Mouse (Mus musculus) liver, adult 2 months (tissue): Measurements from ENCODE around the gene Pate1. TPM values are rescaled to one million over a fixed set of nuclear protein-coding genes. Genes with fewer than 3 reads are reported as not detected.

ENCODE experiments used
- DNase-seq: peaks from one replicate; pipeline ENCODE4 v3.0.0-alpha.2; 2011; ENCODE audit warnings: low read depth, low spot score; ENCODE audit errors: extremely low read depth
- H3K27ac ChIP-seq: fragments of 200-500 bp; replicated peaks from 2 replicates; pipeline ENCODE4 v1.5.1; 2012; ENCODE audit warnings: low read depth, mild to moderate bottlenecking, control low read depth, inconsistent platforms, low read length; ENCODE audit not compliant: insufficient read depth
- H3K27me3 ChIP-seq: fragments of 200-500 bp; 2 replicates; pipeline ENCODE4 v1.6.1; 2012; ENCODE audit warnings: mild to moderate bottlenecking, moderate library complexity, low read length, inconsistent platforms; ENCODE audit not compliant: control insufficient read depth, insufficient read depth
- H3K36me3 ChIP-seq: fragments of 200-500 bp; 2 replicates; pipeline ENCODE4 v1.6.1; 2012; ENCODE audit warnings: low read length, inconsistent platforms; ENCODE audit not compliant: control insufficient read depth, insufficient read depth
- H3K4me1 ChIP-seq: fragments of 200-500 bp; 2 replicates; pipeline ENCODE4 v1.6.1; 2011; ENCODE audit warnings: low read length; ENCODE audit not compliant: control insufficient read depth, insufficient read depth
- H3K4me3 ChIP-seq: fragments of 200-500 bp; 2 replicates; pipeline ENCODE4 v1.5.1; 2011; ENCODE audit warnings: low read depth, mild to moderate bottlenecking, control low read depth, low read length, moderate library complexity; ENCODE audit not compliant: insufficient read depth
- H3K79me2 ChIP-seq: fragments of 200-500 bp; 2 replicates; pipeline ENCODE4 v1.6.1; 2012; ENCODE audit warnings: inconsistent platforms, mild to moderate bottlenecking, low read length, moderate library complexity; ENCODE audit not compliant: control insufficient read depth, insufficient read depth
- H3K9ac ChIP-seq: fragments of 200-500 bp; 2 replicates; pipeline ENCODE4 v1.6.1; 2012; ENCODE audit warnings: low read depth, mild to moderate bottlenecking, control low read depth, inconsistent platforms, low read length
- CTCF ChIP-seq: fragments of 200-500 bp; IDR thresholded peaks from 2 replicates; pipeline ENCODE4 v1.5.1; 2011; ENCODE audit warnings: low read depth, low read length, control low read depth
- POLR2A ChIP-seq: fragments of 200-500 bp; IDR thresholded peaks from 2 replicates; pipeline ENCODE4 v1.6.1; 2011; ENCODE audit warnings: low read length, control low read depth; ENCODE audit not compliant: insufficient read depth; ENCODE audit errors: extremely low read depth
- WGBS: fragments of 180-500 bp; shearing (Covaris S2); methylation state at CpG from one replicate; pipeline ENCODE4 v1.1.7; 2018; 5-methylcytosine and 5-hydroxymethylcytosine counted together
- polyA plus RNA-seq: library from polyadenylated mRNA; depleted of rRNA; stranded (reverse); fragments of >200 nt; gene quantifications from 2 replicates; pipeline ENCODE4 v1.2.3, GENCODE M21; 2012; rRNA removed
- total RNA-seq: library from RNA; depleted of rRNA; stranded (reverse); fragments of >200 nt; gene quantifications from 2 replicates; pipeline ENCODE4 v1.2.3, GENCODE M21; 2014; rRNA removed

The Pate1 gene
- total RNA-seq, result not detected in 2 replicates
- not detected in 2 replicates for polyA plus RNA-seq

GRCm38 (mm10) chr9:35687013-35687412, at the start of gene Pate1:
TSS of gene Pate1 (minus strand) at chr9:35687390.
- 15% methylated on average over 1 of the region's 1 CpGs for WGBS

GRCm38 (mm10) chr9:35707265-35707664, 20.1 kb upstream of the Pate1 start:
- H3K9ac ChIP-seq, result no peak overlapping the region
- DNase-seq, result no peak

More at GRCm38 (mm10) chr9:35687013-35687412, at the start of gene Pate1:
- no peak for TF ChIP-seq CTCF
- no peak for TF ChIP-seq POLR2A
- no peak within 1 kb of the TSS for H3K27ac ChIP-seq
- no peaks in the 10 kb centered on the region for H3K36me3 ChIP-seq
- DNase-seq, result no peak
- H3K79me2 ChIP-seq, result no peaks in the 10 kb centered on the region
- no peaks in the 10 kb centered on the region for H3K4me1 ChIP-seq
- H3K27me3 ChIP-seq, result no peaks in the 10 kb centered on the region
- no peak within 1 kb of the TSS for H3K9ac ChIP-seq
- no peak within 1 kb of the TSS for H3K4me3 ChIP-seq

GRCm38 (mm10) chr9:35691924-35692323, 4.7 kb upstream of the Pate1 start:
- Histone ChIP-seq H3K4me1 (no peaks in the 10 kb centered on the region), H3K4me3 (no peak overlapping the region), H3K27me3 (no peaks in the 10 kb centered on the region), H3K9ac (no peak overlapping the region), H3K36me3 (no peaks in the 10 kb centered on the region), H3K27ac (no peak overlapping the region), H3K79me2 (no peaks in the 10 kb centered on the region)
- TF ChIP-seq CTCF, result no peak
- no peak for TF ChIP-seq POLR2A
- no peak for DNase-seq

More at GRCm38 (mm10) chr9:35707265-35707664, 20.1 kb upstream of the Pate1 start:
- H3K27ac ChIP-seq, result no peak overlapping the region
- no peak for TF ChIP-seq CTCF
- TF ChIP-seq POLR2A, result no peak
- H3K36me3 ChIP-seq, result no peaks in the 10 kb centered on the region
- no peaks in the 10 kb centered on the region for H3K27me3 ChIP-seq
- H3K79me2 ChIP-seq, result no peaks in the 10 kb centered on the region
- H3K4me3 ChIP-seq, result no peak overlapping the region
- H3K4me1 ChIP-seq, result no peaks in the 10 kb centered on the region

GRCm38 (mm10) chr9:35673557-35673956, 13.6 kb downstream of the Pate1 start:
- no peak for TF ChIP-seq POLR2A
- TF ChIP-seq CTCF, result no peak
- Histone ChIP-seq H3K9ac (no peak overlapping the region), H3K36me3 (no peaks in the 10 kb centered on the region), H3K79me2 (no peaks in the 10 kb centered on the region), H3K4me3 (no peak overlapping the region), H3K4me1 (no peaks in the 10 kb centered on the region), H3K27me3 (no peaks in the 10 kb centered on the region), H3K27ac (no peak overlapping the region)
- WGBS, result 74% methylated on average over 2 of the region's 2 CpGs
- no peak for DNase-seq

- Histone ChIP-seq H3K27ac (no peak within 1 kb of the TSS), H3K79me2 (no peaks in the 10 kb centered on the region), H3K27me3 (no peaks in the 10 kb centered on the region), H3K36me3 (no peaks in the 10 kb centered on the region), H3K4me3 (no peak within 1 kb of the TSS), H3K9ac (no peak within 1 kb of the TSS), H3K4me1 (no peaks in the 10 kb centered on the region)
- no peak for TF ChIP-seq CTCF
- no peak for TF ChIP-seq POLR2A
- WGBS, result 59% methylated on average over 1 of the region's 1 CpGs
- no peak for DNase-seq
These were observed 39.1 kb downstream of the Pate1 start, which contains the start of gene Pate3 for GRCm38 (mm10) chr9:35648102-35648501. TSS of gene Pate3 (minus strand) at chr9:35648202.

Other genes with a start within 250 kb of the Pate1 start
- not detected in 2 replicates for gene Gm1113, start 169.1 kb downstream of the Pate1 start, total RNA-seq
- not detected in 2 replicates for gene Gm1113, start 169.1 kb downstream of the Pate1 start, polyA plus RNA-seq
- gene Ddx25, start 128.9 kb downstream of the Pate1 start, total RNA-seq, result under 0.01 TPM in 1 of 2 replicates, not detected in the other
- gene Ddx25, start 128.9 kb downstream of the Pate1 start, polyA plus RNA-seq, result 0.01 and 0.05 TPM in 2 replicates
- gene Pus3, start 128.8 kb downstream of the Pate1 start, total RNA-seq, result 5.3 and 6.0 TPM in 2 replicates
- 0.96 and 1.3 TPM in 2 replicates for gene Pus3, start 128.8 kb downstream of the Pate1 start, polyA plus RNA-seq
- not detected in 2 replicates for gene Pate2, start 117.1 kb downstream of the Pate1 start, total RNA-seq
- gene Pate2, start 117.1 kb downstream of the Pate1 start, polyA plus RNA-seq, result 0.06 TPM in 1 of 2 replicates, not detected in the other
- gene Hyls1, start 117.0 kb downstream of the Pate1 start, total RNA-seq, result 1.4 and 1.9 TPM in 2 replicates
- gene Hyls1, start 117.0 kb downstream of the Pate1 start, polyA plus RNA-seq, result 0.36 and 0.50 TPM in 2 replicates
- not detected in 2 replicates for gene Pate4, start 75.4 kb downstream of the Pate1 start, total RNA-seq
- gene Pate4, start 75.4 kb downstream of the Pate1 start, polyA plus RNA-seq, result not detected in 2 replicates
- gene Pate3, start 39.2 kb downstream of the Pate1 start, total RNA-seq, result not detected in 2 replicates
- gene Pate3, start 39.2 kb downstream of the Pate1 start, polyA plus RNA-seq, result not detected in 2 replicates
- not detected in 2 replicates for gene Gm17677, start 53.7 kb upstream of the Pate1 start, total RNA-seq
- gene Gm17677, start 53.7 kb upstream of the Pate1 start, polyA plus RNA-seq, result not detected in 2 replicates
- not detected in 2 replicates for gene Gm17727, start 90.7 kb upstream of the Pate1 start, total RNA-seq
- not detected in 2 replicates for gene Gm17727, start 90.7 kb upstream of the Pate1 start, polyA plus RNA-seq
- not detected in 2 replicates for gene Gm27235, start 102.7 kb upstream of the Pate1 start, total RNA-seq
- not detected in 2 replicates for gene Gm27235, start 102.7 kb upstream of the Pate1 start, polyA plus RNA-seq
- not detected in 2 replicates for gene D730048I06Rik, start 102.7 kb upstream of the Pate1 start, total RNA-seq
- not detected in 2 replicates for gene D730048I06Rik, start 102.7 kb upstream of the Pate1 start, polyA plus RNA-seq
- gene 9230110F15Rik, start 156.8 kb upstream of the Pate1 start, total RNA-seq, result not detected in 2 replicates
- gene 9230110F15Rik, start 156.8 kb upstream of the Pate1 start, polyA plus RNA-seq, result not detected in 2 replicates
- not detected in 2 replicates for gene 9230113P08Rik, start 221.0 kb upstream of the Pate1 start, total RNA-seq
- not detected in 2 replicates for gene 9230113P08Rik, start 221.0 kb upstream of the Pate1 start, polyA plus RNA-seq